Mouse (Mus musculus) midbrain, embryonic 10.5 days (tissue): ENCODE measurements around the gene H2-Q4. TPM values are rescaled to one million over a fixed set of nuclear protein-coding genes. Genes with fewer than 3 reads are reported as not detected.
"Not testable (repeated sequence)": the region's sequence is repeated elsewhere in the genome, so short reads cannot be mapped to it uniquely, and the experiment has no call there.

Experiments used
- DNase-seq: peaks from one replicate; pipeline ENCODE4 v3.0.0-alpha.2; 2017; ENCODE audit warnings: low spot score
- H3K27ac ChIP-seq: fragments of 300-500 bp; sonication (generic); replicated peaks from 2 replicates; pipeline ENCODE4 v1.5.1; 2016; ENCODE audit warnings: mild to moderate bottlenecking
- H3K27me3 ChIP-seq: fragments of 300-500 bp; sonication (generic); 2 replicates; pipeline ENCODE4 v1.6.1; 2016; ENCODE audit warnings: low read depth, mild to moderate bottlenecking; ENCODE audit not compliant: poor library complexity, severe bottlenecking
- H3K36me3 ChIP-seq: fragments of 300-500 bp; sonication (generic); 2 replicates; pipeline ENCODE4 v1.6.1; 2016; ENCODE audit warnings: mild to moderate bottlenecking, moderate library complexity
- H3K4me1 ChIP-seq: fragments of 300-500 bp; sonication (generic); 2 replicates; pipeline ENCODE4 v1.6.1; 2016
- H3K4me3 ChIP-seq: fragments of 300-500 bp; sonication (generic); 2 replicates; pipeline ENCODE4 v1.5.1; 2016; ENCODE audit warnings: mild to moderate bottlenecking, moderate library complexity
- H3K9me3 ChIP-seq: fragments of 300-500 bp; sonication (generic); replicated peaks from 2 replicates; pipeline ENCODE4 v1.6.1; 2016; ENCODE audit warnings: mild to moderate bottlenecking
- WGBS: fragments of 180-500 bp; shearing (Covaris S2); methylation state at CpG from one replicate; pipeline ENCODE4 v1.1.7; 2016; 5-methylcytosine and 5-hydroxymethylcytosine counted together
- polyA plus RNA-seq: library from polyadenylated mRNA; unstranded; fragments of >200 nt; fragmentation: Nextera tagmentation; extraction: Ambion mirVana; gene quantifications from 2 replicates; pipeline ENCODE4 v1.2.1, GENCODE M21; 2016

H2-Q4 gene
- polyA plus RNA-seq, 1 experiment from 2014 or later = 3.1 TPM

- H3K27ac ChIP-seq, H3K9me3 ChIP-seq, H3K4me3 ChIP-seq, H3K4me1 ChIP-seq, H3K36me3 ChIP-seq: not testable (repeated sequence)
- peak; percentile 36 for DNase-seq
- WGBS = 8% methylated on average over 7 of the region's 7 CpGs
- peaks cover 23% of the 10 kb centered on the region for H3K27me3 ChIP-seq
Measured at GRCm38 (mm10) chr17:35389796-35390195, 10.4 kb downstream of the H2-Q4 start.

GRCm38 (mm10) chr17:35392671-35393070, 13.3 kb downstream of the H2-Q4 start:
- peaks cover 33% of the 10 kb centered on the region for H3K27me3 ChIP-seq
- WGBS = 75% methylated on average over 2 of the region's 2 CpGs
- not testable (repeated sequence) for H3K4me3 ChIP-seq, H3K9me3 ChIP-seq, H3K4me1 ChIP-seq, H3K36me3 ChIP-seq, DNase-seq, H3K27ac ChIP-seq

- not testable (repeated sequence) for H3K9me3 ChIP-seq, H3K4me1 ChIP-seq, H3K36me3 ChIP-seq, H3K27ac ChIP-seq
- 2% methylated on average over 56 of the region's 75 CpGs for WGBS
- peak; percentile 20 for DNase-seq
- peaks cover 33% of the 10 kb centered on the region for H3K27me3 ChIP-seq
- peak overlapping the region; percentile 47 for H3K4me3 ChIP-seq
Measured at GRCm38 (mm10) chr17:35393864-35394800, 14.7 kb downstream of the H2-Q4 start.

GRCm38 (mm10) chr17:35396956-35397355, 17.5 kb downstream of the H2-Q4 start:
- not testable (repeated sequence) for H3K27ac ChIP-seq, H3K4me3 ChIP-seq, DNase-seq, H3K9me3 ChIP-seq, H3K36me3 ChIP-seq, H3K4me1 ChIP-seq
- H3K27me3 ChIP-seq = peaks cover 26% of the 10 kb centered on the region
- 82% methylated on average over 2 of the region's 2 CpGs for WGBS

GRCm38 (mm10) chr17:35413057-35413456, 33.6 kb downstream of the H2-Q4 start:
- H3K9me3 ChIP-seq, DNase-seq, H3K4me1 ChIP-seq, H3K4me3 ChIP-seq, H3K27ac ChIP-seq, H3K27me3 ChIP-seq, H3K36me3 ChIP-seq: not testable (repeated sequence)
- WGBS = no CpG with 5 or more reads among the region's 1 CpGs

- H3K4me1 ChIP-seq, H3K36me3 ChIP-seq, H3K4me3 ChIP-seq, H3K27ac ChIP-seq, H3K9me3 ChIP-seq, DNase-seq, H3K27me3 ChIP-seq: not testable (repeated sequence)
- WGBS = 90% methylated on average over 2 of the region's 10 CpGs
Measured at GRCm38 (mm10) chr17:35415273-35416129, 36.1 kb downstream of the H2-Q4 start.

DNA sequence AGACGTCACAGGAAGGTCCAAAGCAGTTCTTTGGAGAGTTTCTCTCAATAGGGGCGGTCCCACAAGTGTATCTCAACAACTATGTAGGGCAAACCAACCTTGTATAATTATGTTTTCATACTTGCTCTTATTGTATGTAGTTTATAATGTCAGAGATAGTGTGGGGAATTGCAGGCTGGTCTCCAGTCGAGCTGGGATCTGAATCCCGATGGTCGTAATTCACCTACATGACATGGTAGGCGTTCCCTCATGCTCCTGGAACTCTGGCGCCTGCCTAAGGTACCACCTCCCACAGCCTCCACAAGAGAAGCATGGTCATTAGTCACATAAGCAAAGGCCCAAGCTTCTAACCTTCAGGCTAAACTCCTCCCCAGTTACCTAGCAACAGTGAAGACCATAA, 39.4 kb downstream of the H2-Q4 start:
- H3K4me1 ChIP-seq = no peaks in the 10 kb centered on the region
- H3K4me3 ChIP-seq = no peak overlapping the region
- H3K36me3 ChIP-seq = no peaks in the 10 kb centered on the region
- WGBS = 89% methylated on average over 7 of the region's 7 CpGs
- peaks cover 18% of the 10 kb centered on the region for H3K27me3 ChIP-seq
- H3K9me3 ChIP-seq = no peaks in the 10 kb centered on the region; the same call in 1 of the 2 replicates
- H3K27ac ChIP-seq = no peak overlapping the region
- no peak for DNase-seq

DNA sequence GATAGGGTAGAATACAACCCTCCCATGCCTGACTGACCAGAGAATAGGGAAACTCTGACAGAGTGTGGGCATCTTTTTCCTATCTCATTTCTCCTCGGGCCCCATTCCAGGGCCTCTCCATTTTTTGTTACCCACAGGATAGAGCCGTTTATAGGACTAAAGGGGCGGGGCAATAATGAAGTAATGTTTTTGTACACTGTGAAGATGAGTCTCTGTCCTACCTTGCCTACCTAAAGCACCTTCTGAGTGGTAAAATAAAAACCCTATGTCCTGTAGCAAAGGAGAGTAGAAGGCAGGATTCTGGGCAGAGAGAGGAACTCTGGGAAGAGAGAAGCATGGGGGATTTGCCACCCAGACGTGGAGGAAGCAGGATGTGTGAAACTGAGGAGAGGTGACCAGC, 40.1 kb downstream of the H2-Q4 start:
- not testable (repeated sequence) for H3K9me3 ChIP-seq, H3K4me1 ChIP-seq, H3K27ac ChIP-seq, H3K36me3 ChIP-seq, DNase-seq, H3K4me3 ChIP-seq
- H3K27me3 ChIP-seq = peaks cover 23% of the 10 kb centered on the region
- whole genome bisulfite sequencing = 69% methylated on average over 4 of the region's 4 CpGs

DNA sequence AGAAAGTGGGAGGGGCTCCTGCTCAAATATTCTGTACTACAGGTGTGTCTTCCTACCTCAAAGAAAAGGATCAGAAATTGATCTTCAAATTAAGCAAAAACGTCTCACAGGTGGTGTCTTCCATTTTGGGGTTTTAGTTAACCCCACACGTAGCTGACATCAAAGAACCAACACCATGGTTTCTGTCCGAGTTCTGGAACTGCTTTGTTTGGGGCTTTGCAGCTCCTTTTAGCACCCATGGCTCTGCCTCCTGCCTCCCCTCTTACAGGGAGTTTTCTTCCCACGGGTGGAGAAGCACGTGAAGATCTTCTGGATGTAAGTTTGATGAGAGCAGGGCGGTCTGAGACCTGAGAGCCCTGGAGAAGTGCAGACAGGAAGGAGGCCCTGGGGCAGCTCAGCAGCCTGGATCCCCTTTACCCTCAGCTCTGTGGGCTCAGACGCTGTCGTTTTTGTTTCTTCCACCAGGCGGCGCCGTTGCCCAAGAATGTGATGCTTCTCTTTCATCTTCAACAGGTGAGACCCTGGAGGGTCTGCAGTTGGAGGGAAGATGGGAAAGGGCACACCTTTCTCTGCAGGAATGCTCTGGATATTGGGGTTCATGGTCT, 40.9 kb downstream of the H2-Q4 start:
- H3K27ac ChIP-seq, H3K9me3 ChIP-seq, H3K4me3 ChIP-seq, H3K4me1 ChIP-seq, H3K36me3 ChIP-seq: not testable (repeated sequence)
- DNase-seq = peak; percentile 51
- WGBS = 17% methylated on average over 11 of the region's 11 CpGs
- peaks cover 31% of the 10 kb centered on the region for H3K27me3 ChIP-seq

GRCm38 (mm10) chr17:35421331-35421730, 41.9 kb downstream of the H2-Q4 start:
- Histone ChIP-seq H3K27me3 (peaks cover 41% of the 10 kb centered on the region), H3K4me1 (peaks cover 12% of the 10 kb centered on the region)
- not testable (repeated sequence) for H3K4me3 ChIP-seq, DNase-seq, H3K36me3 ChIP-seq, H3K27ac ChIP-seq, H3K9me3 ChIP-seq
- WGBS = 89% methylated on average over 4 of the region's 4 CpGs

GRCm38 (mm10) chr17:35422360-35422759, 42.9 kb downstream of the H2-Q4 start:
- Histone ChIP-seq H3K27me3 (peaks cover 44% of the 10 kb centered on the region), H3K4me1 (peaks cover 12% of the 10 kb centered on the region)
- H3K4me3 ChIP-seq, H3K9me3 ChIP-seq, DNase-seq, H3K27ac ChIP-seq, H3K36me3 ChIP-seq: not testable (repeated sequence)
- 91% methylated on average over 5 of the region's 5 CpGs for WGBS

- peaks cover 41% of the 10 kb centered on the region for H3K27me3 ChIP-seq
- H3K9me3 ChIP-seq, H3K27ac ChIP-seq, DNase-seq, H3K4me3 ChIP-seq, H3K36me3 ChIP-seq: not testable (repeated sequence)
- H3K4me1 ChIP-seq = peaks cover 12% of the 10 kb centered on the region
- 73% methylated on average over 3 of the region's 3 CpGs for WGBS
Measured at GRCm38 (mm10) chr17:35423131-35423810, 43.9 kb downstream of the H2-Q4 start.
